Mouse (Mus musculus): ENCODE measurements at regions not wholly inside any gene's neighbourhood (a gene's known extent, or its start where the extent isn't known, plus 50 kb on each side); places are given as distances from the start of the nearest gene placed in this dataset.

- no peak overlapping the region for H3K4me3 ChIP-seq (ENCODE audit: insufficient read depth, low read depth, low read length)
- H3K27me3 ChIP-seq (ENCODE audit: control insufficient read depth, insufficient read depth, low read length): no peaks in the 10 kb centered on the region; the same call in 1 of the 2 replicates
- TF ChIP-seq CTCF (IDR thresholded peaks at IDR 0.05; ENCODE audit: low read depth, low read length): no peak
- no peak for TF ChIP-seq POLR2A (IDR thresholded peaks at IDR 0.05; ENCODE audit: extremely low read depth, insufficient read depth, low read length)
- WGBS: 29% methylated on average over 5 of the region's 5 CpGs
- H3K79me2 ChIP-seq (ENCODE audit: control insufficient read depth, insufficient read depth, low read length): no peaks in the 10 kb centered on the region
- H3K4me1 ChIP-seq (ENCODE audit: control insufficient read depth, insufficient read depth, low read length): no peaks in the 10 kb centered on the region
- no peak for DNase-seq (ENCODE audit: extremely low read depth, low read depth, low spot score)
- H3K9ac ChIP-seq (ENCODE audit: low read depth, low read length): no peak overlapping the region
- H3K27ac ChIP-seq (replicated peaks; ENCODE audit: insufficient read depth, low read depth, low read length): no peak overlapping the region
- no peaks in the 10 kb centered on the region for H3K36me3 ChIP-seq (ENCODE audit: control insufficient read depth, insufficient read depth, low read length)
Observed at GRCm38 (mm10) chr11:113042710-113043109, 260.7 kb downstream of the Sox9 start.

- Histone ChIP-seq H3K36me3 (ENCODE audit: control insufficient read depth, insufficient read depth, low read length) (no peaks in the 10 kb centered on the region), H3K79me2 (ENCODE audit: control insufficient read depth, insufficient read depth, low read length) (no peaks in the 10 kb centered on the region), H3K27ac (replicated peaks; ENCODE audit: insufficient read depth, low read depth, low read length) (no peak overlapping the region), H3K9ac (ENCODE audit: low read depth, low read length) (no peak overlapping the region), H3K27me3 (ENCODE audit: control insufficient read depth, insufficient read depth, low read length) (no peaks in the 10 kb centered on the region), H3K4me3 (ENCODE audit: insufficient read depth, low read depth, low read length) (no peak overlapping the region), H3K4me1 (ENCODE audit: control insufficient read depth, insufficient read depth, low read length) (no peaks in the 10 kb centered on the region; the same call in 1 of the 2 replicates)
- DNase-seq (ENCODE audit: extremely low read depth, low read depth, low spot score): no peak
- TF ChIP-seq POLR2A (IDR thresholded peaks at IDR 0.05; ENCODE audit: extremely low read depth, insufficient read depth, low read length) (no peak), CTCF (IDR thresholded peaks at IDR 0.05; ENCODE audit: low read depth, low read length) (no peak)
- 74% methylated on average over 20 of the region's 20 CpGs for WGBS
Observed at GRCm38 (mm10) chr11:113046200-113047051, 264.4 kb downstream of the Sox9 start.

- H3K36me3 ChIP-seq (ENCODE audit: control insufficient read depth, insufficient read depth, low read length): no peaks in the 10 kb centered on the region
- no peaks in the 10 kb centered on the region for H3K27me3 ChIP-seq (ENCODE audit: control insufficient read depth, insufficient read depth, low read length)
- H3K79me2 ChIP-seq (ENCODE audit: control insufficient read depth, insufficient read depth, low read length): no peaks in the 10 kb centered on the region
- no peaks in the 10 kb centered on the region; the same call in 1 of the 2 replicates for H3K4me1 ChIP-seq (ENCODE audit: control insufficient read depth, insufficient read depth, low read length)
- H3K4me3 ChIP-seq (ENCODE audit: insufficient read depth, low read depth, low read length): no peak overlapping the region
- no peak overlapping the region for H3K9ac ChIP-seq (ENCODE audit: low read depth, low read length)
- no peak for DNase-seq (ENCODE audit: extremely low read depth, low read depth, low spot score)
- 80% methylated on average over 7 of the region's 7 CpGs for WGBS
- no peak overlapping the region for H3K27ac ChIP-seq (replicated peaks; ENCODE audit: insufficient read depth, low read depth, low read length)
- TF ChIP-seq CTCF (IDR thresholded peaks at IDR 0.05; ENCODE audit: low read depth, low read length): no peak
- TF ChIP-seq POLR2A (IDR thresholded peaks at IDR 0.05; ENCODE audit: extremely low read depth, insufficient read depth, low read length): no peak
Observed at GRCm38 (mm10) chr11:113048158-113048557, 266.1 kb downstream of the Sox9 start.

GRCm38 (mm10) chr11:113049593-113049992 is 267.6 kb downstream of the Sox9 start:
- Histone ChIP-seq H3K36me3 (ENCODE audit: control insufficient read depth, insufficient read depth, low read length) (no peaks in the 10 kb centered on the region), H3K9ac (ENCODE audit: low read depth, low read length) (no peak overlapping the region), H3K4me1 (ENCODE audit: control insufficient read depth, insufficient read depth, low read length) (no peaks in the 10 kb centered on the region; the same call in 1 of the 2 replicates), H3K4me3 (ENCODE audit: insufficient read depth, low read depth, low read length) (no peak overlapping the region), H3K27me3 (ENCODE audit: control insufficient read depth, insufficient read depth, low read length) (no peaks in the 10 kb centered on the region), H3K79me2 (ENCODE audit: control insufficient read depth, insufficient read depth, low read length) (no peaks in the 10 kb centered on the region), H3K27ac (replicated peaks; ENCODE audit: insufficient read depth, low read depth, low read length) (no peak overlapping the region)
- no peak for TF ChIP-seq CTCF (IDR thresholded peaks at IDR 0.05; ENCODE audit: low read depth, low read length)
- TF ChIP-seq POLR2A (IDR thresholded peaks at IDR 0.05; ENCODE audit: extremely low read depth, insufficient read depth, low read length): no peak
- no peak for DNase-seq (ENCODE audit: extremely low read depth, low read depth, low spot score)
- 76% methylated on average over 8 of the region's 8 CpGs for WGBS

GRCm38 (mm10) chr11:113052536-113052935 is 270.5 kb downstream of the Sox9 start:
- no peaks in the 10 kb centered on the region for H3K27me3 ChIP-seq (ENCODE audit: control insufficient read depth, insufficient read depth, low read length)
- TF ChIP-seq POLR2A (IDR thresholded peaks at IDR 0.05; ENCODE audit: extremely low read depth, insufficient read depth, low read length): no peak
- TF ChIP-seq CTCF (IDR thresholded peaks at IDR 0.05; ENCODE audit: low read depth, low read length): no peak
- no peak for DNase-seq (ENCODE audit: extremely low read depth, low read depth, low spot score)
- no peaks in the 10 kb centered on the region for H3K79me2 ChIP-seq (ENCODE audit: control insufficient read depth, insufficient read depth, low read length)
- no peak overlapping the region for H3K4me3 ChIP-seq (ENCODE audit: insufficient read depth, low read depth, low read length)
- no peaks in the 10 kb centered on the region; the same call in 1 of the 2 replicates for H3K4me1 ChIP-seq (ENCODE audit: control insufficient read depth, insufficient read depth, low read length)
- no peak overlapping the region for H3K9ac ChIP-seq (ENCODE audit: low read depth, low read length)
- H3K27ac ChIP-seq (replicated peaks; ENCODE audit: insufficient read depth, low read depth, low read length): no peak overlapping the region
- WGBS: 53% methylated on average over 11 of the region's 11 CpGs
- H3K36me3 ChIP-seq (ENCODE audit: control insufficient read depth, insufficient read depth, low read length): no peaks in the 10 kb centered on the region

GRCm38 (mm10) chr11:113056042-113056632 is 274.1 kb downstream of the Sox9 start:
- Histone ChIP-seq H3K27ac (replicated peaks; ENCODE audit: insufficient read depth, low read depth, low read length) (no peak overlapping the region), H3K4me1 (ENCODE audit: control insufficient read depth, insufficient read depth, low read length) (peaks cover 6% of the 10 kb centered on the region), H3K36me3 (ENCODE audit: control insufficient read depth, insufficient read depth, low read length) (no peaks in the 10 kb centered on the region), H3K27me3 (ENCODE audit: control insufficient read depth, insufficient read depth, low read length) (no peaks in the 10 kb centered on the region), H3K4me3 (ENCODE audit: insufficient read depth, low read depth, low read length) (no peak overlapping the region), H3K79me2 (ENCODE audit: control insufficient read depth, insufficient read depth, low read length) (no peaks in the 10 kb centered on the region), H3K9ac (ENCODE audit: low read depth, low read length) (no peak overlapping the region)
- no peak for DNase-seq (ENCODE audit: extremely low read depth, low read depth, low spot score)
- TF ChIP-seq POLR2A (IDR thresholded peaks at IDR 0.05; ENCODE audit: extremely low read depth, insufficient read depth, low read length) (no peak), CTCF (IDR thresholded peaks at IDR 0.05; ENCODE audit: low read depth, low read length) (no peak)
- 82% methylated on average over 12 of the region's 12 CpGs for WGBS
